Mouse (Mus musculus): ENCODE data around the gene Strn.
"Not testable (repeated sequence)": the region's sequence is repeated elsewhere in the genome, so short reads cannot be mapped to it uniquely, and the experiment has no call there.

The Strn gene

GRCm38 (mm10) chr17:78708422-78708821, 28.6 kb downstream of the Strn start:
- no peak for DNase-seq

GRCm38 (mm10) chr17:78702988-78703387, 34.0 kb downstream of the Strn start:
- DNase-seq, result no peak

- no peak for DNase-seq
These were observed 38.0 kb downstream of the Strn start for GRCm38 (mm10) chr17:78698965-78699364.

GRCm38 (mm10) chr17:78697462-78697861, 39.5 kb downstream of the Strn start:
- DNase-seq, result no peak

GRCm38 (mm10) chr17:78696922-78697321, 40.1 kb downstream of the Strn start:
- DNase-seq, result no peak

GRCm38 (mm10) chr17:78689231-78689630, 47.8 kb downstream of the Strn start:
- DNase-seq, result not testable (repeated sequence)

GRCm38 (mm10) chr17:78687971-78688370, 49.0 kb downstream of the Strn start:
- DNase-seq, result no peak

GRCm38 (mm10) chr17:78685004-78685403, 52.0 kb downstream of the Strn start:
- no peak for DNase-seq

- DNase-seq, result no peak
These were observed 54.6 kb downstream of the Strn start for GRCm38 (mm10) chr17:78682351-78682750.

GRCm38 (mm10) chr17:78679503-78679902, 57.5 kb downstream of the Strn start:
- DNase-seq, result no peak

- no peak for DNase-seq
These were observed 60.2 kb downstream of the Strn start for GRCm38 (mm10) chr17:78676813-78677212.

- no peak for DNase-seq
These were observed 71.9 kb downstream of the Strn start for GRCm38 (mm10) chr17:78664962-78665545.

- no peak for DNase-seq
These were observed 82.2 kb downstream of the Strn start for GRCm38 (mm10) chr17:78654841-78655240.

GRCm38 (mm10) chr17:78643853-78644475, 93.0 kb downstream of the Strn start:
- DNase-seq, result no peak

GRCm38 (mm10) chr17:78642259-78642658, 94.7 kb downstream of the Strn start:
- no peak for DNase-seq

GRCm38 (mm10) chr17:78640387-78640786, 96.6 kb downstream of the Strn start:
- DNase-seq, result no peak

- DNase-seq, result no peak
These were observed 97.9 kb downstream of the Strn start for GRCm38 (mm10) chr17:78639099-78639498.

- DNase-seq, result no peak
These were observed 99.9 kb downstream of the Strn start for GRCm38 (mm10) chr17:78637140-78637539.

- DNase-seq, result no peak
These were observed 101.4 kb downstream of the Strn start for GRCm38 (mm10) chr17:78635616-78636015.

GRCm38 (mm10) chr17:78624941-78625340, 112.1 kb downstream of the Strn start:
- no peak for DNase-seq

GRCm38 (mm10) chr17:78621863-78622262, 115.1 kb downstream of the Strn start:
- no peak for DNase-seq

- no peak for DNase-seq
These were observed 116.3 kb downstream of the Strn start for GRCm38 (mm10) chr17:78620740-78621139.

GRCm38 (mm10) chr17:78619981-78620380, 117.0 kb downstream of the Strn start:
- no peak for DNase-seq

- no peak for DNase-seq
These were observed 118.8 kb downstream of the Strn start for GRCm38 (mm10) chr17:78618164-78618693.

- no peak for DNase-seq
These were observed 121.9 kb downstream of the Strn start for GRCm38 (mm10) chr17:78615096-78615495.
